Mouse (Mus musculus): Measurements from ENCODE around the gene Slc16a5.

- no peak for TF ChIP-seq CTCF (IDR thresholded peaks at IDR 0.05; ENCODE audit: control insufficient read depth, insufficient read depth, low read length)
- TF ChIP-seq POLR2A (IDR thresholded peaks at IDR 0.05; ENCODE audit: borderline replicate concordance, control insufficient read depth, low read depth, low read length) = no peak
These were observed 45.8 kb downstream of the Slc16a5 start for GRCm38 (mm10) chr11:115508061-115508460.
